Mouse (Mus musculus): ENCODE results near the gene Pam. TPM values are rescaled to one million over a fixed set of nuclear protein-coding genes. Genes with fewer than 3 reads are reported as not detected.

Pam gene
- total and polyA plus RNA-seq, 3 experiments: not detected

DNA sequence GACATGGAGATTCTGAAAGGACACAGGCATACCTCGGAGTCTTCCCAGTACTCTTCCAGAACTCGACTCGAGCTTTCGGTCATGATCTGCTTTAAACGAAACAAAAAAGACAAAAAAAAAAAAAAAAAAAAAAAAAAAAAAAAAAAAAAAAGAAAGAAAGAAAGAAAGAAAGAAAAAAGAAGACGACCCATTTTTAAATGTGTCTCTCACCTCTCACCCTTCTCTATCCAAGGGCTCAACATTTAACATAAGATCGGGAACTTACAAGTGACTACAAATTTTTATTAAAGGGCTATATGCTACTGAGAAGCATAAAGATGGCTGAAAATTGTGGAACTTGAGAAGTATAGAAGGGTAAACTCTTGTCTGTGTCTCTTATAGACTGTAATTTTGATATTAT, 272.5 kb downstream of the Pam start:
- no peaks in the 10 kb centered on the region for H3K36me3 ChIP-seq (ENCODE audit: control insufficient read depth in 1 of 2, insufficient read depth in 2 of 2, low read length in 2 of 2)
- no peaks in the 10 kb centered on the region for H3K79me2 ChIP-seq (ENCODE audit: control insufficient read depth, insufficient read depth, low read length, poor library complexity)
- no peak overlapping the region for H3K9ac ChIP-seq (ENCODE audit: control insufficient read depth, low read depth, low read length, poor library complexity, severe bottlenecking)
- TF ChIP-seq TBP (IDR thresholded peaks at IDR 0.05; ENCODE audit: low read depth, low read length): no peak
- TF ChIP-seq ZNF384 (IDR thresholded peaks at IDR 0.05; ENCODE audit: low read depth, low read length): peak; percentile 44; the same call in 1 of the 2 replicates
- no peaks in the 10 kb centered on the region for H3K4me1 ChIP-seq (ENCODE audit: control insufficient read depth in 1 of 2, insufficient read depth in 2 of 2, low read length in 2 of 2)
- no peaks in the 10 kb centered on the region; a peak in 1 of 4 replicates for H3K27me3 ChIP-seq (ENCODE audit: control insufficient read depth in 1 of 2, insufficient read depth in 2 of 2, low read length in 2 of 2)
- no peak overlapping the region for H3K4me3 ChIP-seq (ENCODE audit: control insufficient read depth in 1 of 2, insufficient read depth in 1 of 2, low read depth in 2 of 2, low read length in 2 of 2)
- DNase-seq (ENCODE audit: low read depth, low spot score): no peak
- H3K9me3 ChIP-seq (replicated peaks; ENCODE audit: insufficient read depth, low read length): no peaks in the 10 kb centered on the region
- no peak overlapping the region for H3K27ac ChIP-seq (ENCODE audit: control insufficient read depth, low read depth, low read length)

DNA sequence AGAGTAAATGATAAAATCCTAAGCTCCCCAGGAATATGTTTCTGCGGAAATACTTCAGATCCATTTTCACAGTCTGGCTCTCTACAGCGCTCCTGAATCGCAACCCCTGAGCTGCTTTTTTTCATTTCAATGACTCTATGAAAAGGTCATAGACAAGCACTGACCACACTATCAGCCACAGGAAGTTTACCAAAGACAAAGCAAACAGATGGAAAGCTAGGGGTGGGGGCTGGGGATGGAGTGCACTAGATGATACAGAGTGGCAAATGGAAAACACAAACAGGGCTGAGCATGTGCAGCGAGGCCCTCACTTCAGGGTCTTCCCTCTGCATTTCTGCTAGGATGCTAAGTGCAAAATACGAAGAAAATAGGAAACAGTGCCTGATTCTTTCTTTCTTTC, 273.2 kb downstream of the Pam start:
- no peak overlapping the region for H3K9ac ChIP-seq (ENCODE audit: control insufficient read depth, low read depth, low read length, poor library complexity, severe bottlenecking)
- H3K79me2 ChIP-seq (ENCODE audit: control insufficient read depth, insufficient read depth, low read length, poor library complexity): no peaks in the 10 kb centered on the region
- H3K9me3 ChIP-seq (replicated peaks; ENCODE audit: insufficient read depth, low read length): no peaks in the 10 kb centered on the region
- H3K27me3 ChIP-seq (ENCODE audit: control insufficient read depth in 1 of 2, insufficient read depth in 2 of 2, low read length in 2 of 2): no peaks in the 10 kb centered on the region; a peak in 1 of 4 replicates
- no peaks in the 10 kb centered on the region for H3K4me1 ChIP-seq (ENCODE audit: control insufficient read depth in 1 of 2, insufficient read depth in 2 of 2, low read length in 2 of 2)
- H3K4me3 ChIP-seq (ENCODE audit: control insufficient read depth in 1 of 2, insufficient read depth in 1 of 2, low read depth in 2 of 2, low read length in 2 of 2): no peak overlapping the region
- TF ChIP-seq E2F4 (IDR thresholded peaks at IDR 0.05; ENCODE audit: borderline replicate concordance, low read depth, low read length) (no peak), RAD21 (IDR thresholded peaks at IDR 0.05; ENCODE audit: low read depth, low read length) (no peak), MXI1 (IDR thresholded peaks at IDR 0.05; ENCODE audit: low read depth, low read length) (no peak), MYC (IDR thresholded peaks at IDR 0.05; ENCODE audit: low read depth, low read length) (no peak), BHLHE40 (IDR thresholded peaks at IDR 0.05; ENCODE audit: borderline replicate concordance, low read depth, low read length) (no peak), USF1 (IDR thresholded peaks at IDR 0.05; ENCODE audit: low read depth, low read length) (no peak), MYB (IDR thresholded peaks at IDR 0.05; ENCODE audit: low read depth, low read length) (no peak), KAT2A (conservative IDR thresholded peaks at IDR 0.05; ENCODE audit: low read depth, low read length) (no peak), ZKSCAN1 (IDR thresholded peaks at IDR 0.05; ENCODE audit: low read depth, low read length) (no peak), EP300 (IDR thresholded peaks at IDR 0.05; ENCODE audit: low read depth in 1 of 2, low read length in 2 of 2) (no peak), JUND (IDR thresholded peaks at IDR 0.05; ENCODE audit: low read depth, low read length) (no peak)
- no peaks in the 10 kb centered on the region for H3K36me3 ChIP-seq (ENCODE audit: control insufficient read depth in 1 of 2, insufficient read depth in 2 of 2, low read length in 2 of 2)
- no peak for DNase-seq (ENCODE audit: low read depth, low spot score)
- H3K27ac ChIP-seq (ENCODE audit: control insufficient read depth, low read depth, low read length): no peak overlapping the region

DNA sequence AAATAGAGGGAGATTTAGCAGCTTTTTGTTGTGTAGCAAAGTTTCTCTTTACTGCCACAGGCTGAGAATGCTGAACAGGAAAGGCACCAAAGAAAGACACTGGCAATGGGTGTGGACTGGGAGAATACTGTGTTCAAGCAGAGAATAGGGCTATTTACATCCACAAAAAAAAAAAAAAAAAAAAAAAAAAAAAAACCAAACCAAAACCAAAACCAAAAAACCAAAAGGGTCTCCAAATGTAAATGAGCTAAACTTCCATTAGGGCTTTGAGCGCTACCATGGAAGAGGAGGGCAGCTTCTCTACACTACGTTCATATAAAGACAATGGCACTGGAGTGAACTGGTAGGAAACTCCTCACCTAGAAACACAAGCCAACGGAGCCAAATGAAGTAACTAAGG, 274.2 kb downstream of the Pam start:
- H3K4me3 ChIP-seq (ENCODE audit: control insufficient read depth in 1 of 2, insufficient read depth in 1 of 2, low read depth in 2 of 2, low read length in 2 of 2): no peak overlapping the region
- no peak overlapping the region for H3K27ac ChIP-seq (ENCODE audit: control insufficient read depth, low read depth, low read length)
- H3K4me1 ChIP-seq (ENCODE audit: control insufficient read depth in 1 of 2, insufficient read depth in 2 of 2, low read length in 2 of 2): no peaks in the 10 kb centered on the region
- no peaks in the 10 kb centered on the region for H3K36me3 ChIP-seq (ENCODE audit: control insufficient read depth in 1 of 2, insufficient read depth in 2 of 2, low read length in 2 of 2)
- DNase-seq (ENCODE audit: low read depth, low spot score): no peak
- no peaks in the 10 kb centered on the region for H3K79me2 ChIP-seq (ENCODE audit: control insufficient read depth, insufficient read depth, low read length, poor library complexity)
- H3K9ac ChIP-seq (ENCODE audit: control insufficient read depth, low read depth, low read length, poor library complexity, severe bottlenecking): no peak overlapping the region
- TF ChIP-seq TBP (IDR thresholded peaks at IDR 0.05; ENCODE audit: low read depth, low read length) (no peak), POLR2AphosphoS5 (IDR thresholded peaks at IDR 0.05; ENCODE audit: borderline replicate concordance, low read depth, low read length) (no peak), USF2 (IDR thresholded peaks at IDR 0.05; ENCODE audit: borderline replicate concordance in 1 of 2, insufficient read depth in 1 of 2, low read depth in 1 of 2, low read length in 2 of 2) (no peak), ZC3H11A (IDR thresholded peaks at IDR 0.05; ENCODE audit: low read depth, low read length) (no peak)
- no peaks in the 10 kb centered on the region; a peak in 1 of 4 replicates for H3K27me3 ChIP-seq (ENCODE audit: control insufficient read depth in 1 of 2, insufficient read depth in 2 of 2, low read length in 2 of 2)
- no peaks in the 10 kb centered on the region for H3K9me3 ChIP-seq (replicated peaks; ENCODE audit: insufficient read depth, low read length)
